Mouse (Mus musculus) kidney, adult 8-10 months (tissue): Measurements from ENCODE around the gene Pnn.
"Not testable (repeated sequence)": the region's sequence is repeated elsewhere in the genome, so short reads cannot be mapped to it uniquely, and the experiment has no call there.

Source experiments
- DNase-seq, 2 experiments: peaks; one replicate each; pipeline ENCODE4 v3.0.0; 2022

Pnn gene

GRCm38 (mm10) chr12:59066448-59067077 is at the start of gene Pnn:
TSS of gene Pnn (plus strand) at chr12:59066884.
- DNase-seq, result peak; percentile 97 to 98

DNA sequence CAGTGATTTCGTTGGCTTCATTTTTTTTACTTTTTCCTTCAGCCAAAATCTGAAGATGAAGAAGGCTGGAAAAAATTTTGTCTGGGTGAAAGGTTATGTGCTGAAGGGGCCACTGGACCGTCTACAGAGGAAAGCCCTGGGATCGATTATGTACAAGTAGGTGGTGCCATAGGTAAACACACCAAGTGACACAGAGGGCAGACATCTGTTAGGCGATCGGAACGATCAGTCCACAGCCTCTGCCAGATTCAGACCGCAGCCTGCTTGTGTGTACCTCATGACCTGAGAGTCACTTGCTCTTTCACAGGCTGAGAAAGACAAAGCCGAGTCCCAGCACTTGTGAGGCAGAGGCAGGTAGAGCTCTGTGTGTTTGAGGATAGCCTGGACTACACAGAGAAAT is 48.7 kb upstream of the Pnn start:
- no peak for DNase-seq

DNA sequence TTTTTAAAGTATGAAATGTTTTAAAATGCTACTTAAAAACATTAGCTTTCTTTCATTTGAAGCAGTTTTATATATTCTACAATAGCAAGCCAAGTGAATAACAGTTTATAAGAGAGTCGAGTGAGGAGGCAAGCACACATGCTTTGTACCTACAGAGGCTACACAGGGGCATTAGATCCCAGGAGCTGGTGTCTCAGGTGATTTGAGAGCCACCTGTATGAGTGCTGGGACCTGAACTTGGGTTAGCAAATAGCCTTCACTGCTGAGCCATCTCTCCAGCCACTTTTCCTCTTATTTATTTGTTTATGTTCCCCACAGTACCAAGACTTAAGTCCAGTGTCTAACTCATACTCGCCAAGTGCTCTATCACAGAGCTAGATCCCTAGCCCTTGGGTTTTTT is 46.8 kb upstream of the Pnn start:
- DNase-seq, result no peak

DNA sequence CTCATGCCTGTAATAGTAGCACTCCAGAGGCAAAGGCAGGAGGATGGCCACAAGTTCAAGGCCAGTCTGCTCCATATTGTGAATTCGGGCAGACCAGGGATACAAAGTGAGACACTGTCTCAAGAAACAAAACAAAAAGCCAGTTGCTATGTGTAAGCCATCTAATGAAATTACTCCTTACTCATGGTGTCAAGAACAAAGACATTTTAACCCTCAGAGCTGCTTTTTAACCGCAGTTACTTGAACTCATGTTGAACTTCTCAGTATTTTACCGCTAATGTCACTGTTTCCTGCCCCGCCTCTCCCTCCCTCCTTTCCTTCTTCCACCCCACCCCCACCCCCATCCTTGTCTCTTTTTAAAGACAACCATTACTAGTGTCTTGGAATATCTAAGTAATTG is 45.4 kb upstream of the Pnn start:
- no peak for DNase-seq

DNA sequence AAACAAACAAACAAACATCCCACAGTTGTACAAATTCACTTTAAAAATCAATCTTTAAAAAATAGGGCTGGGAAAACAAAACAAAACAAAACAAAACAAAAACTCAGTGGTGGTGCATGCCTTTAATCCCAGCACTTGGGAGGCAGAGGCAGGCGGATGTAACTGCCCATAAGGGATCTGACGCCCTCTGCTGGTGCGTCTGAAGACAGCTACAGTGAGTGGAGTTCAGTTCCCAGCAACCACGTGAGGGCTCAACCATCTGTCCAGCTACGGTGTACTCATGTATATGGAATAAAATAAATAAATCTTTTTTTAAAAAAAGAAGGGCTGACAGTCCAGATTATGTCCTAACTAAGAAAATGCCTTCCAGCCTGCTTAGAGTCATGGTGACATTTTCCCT is 34.6 kb upstream of the Pnn start:
- peak in 1 of 2 experiments; percentile 9 for DNase-seq

- DNase-seq, result no peak
These were observed 27.3 kb upstream of the Pnn start for GRCm38 (mm10) chr12:59039162-59039970.

DNA sequence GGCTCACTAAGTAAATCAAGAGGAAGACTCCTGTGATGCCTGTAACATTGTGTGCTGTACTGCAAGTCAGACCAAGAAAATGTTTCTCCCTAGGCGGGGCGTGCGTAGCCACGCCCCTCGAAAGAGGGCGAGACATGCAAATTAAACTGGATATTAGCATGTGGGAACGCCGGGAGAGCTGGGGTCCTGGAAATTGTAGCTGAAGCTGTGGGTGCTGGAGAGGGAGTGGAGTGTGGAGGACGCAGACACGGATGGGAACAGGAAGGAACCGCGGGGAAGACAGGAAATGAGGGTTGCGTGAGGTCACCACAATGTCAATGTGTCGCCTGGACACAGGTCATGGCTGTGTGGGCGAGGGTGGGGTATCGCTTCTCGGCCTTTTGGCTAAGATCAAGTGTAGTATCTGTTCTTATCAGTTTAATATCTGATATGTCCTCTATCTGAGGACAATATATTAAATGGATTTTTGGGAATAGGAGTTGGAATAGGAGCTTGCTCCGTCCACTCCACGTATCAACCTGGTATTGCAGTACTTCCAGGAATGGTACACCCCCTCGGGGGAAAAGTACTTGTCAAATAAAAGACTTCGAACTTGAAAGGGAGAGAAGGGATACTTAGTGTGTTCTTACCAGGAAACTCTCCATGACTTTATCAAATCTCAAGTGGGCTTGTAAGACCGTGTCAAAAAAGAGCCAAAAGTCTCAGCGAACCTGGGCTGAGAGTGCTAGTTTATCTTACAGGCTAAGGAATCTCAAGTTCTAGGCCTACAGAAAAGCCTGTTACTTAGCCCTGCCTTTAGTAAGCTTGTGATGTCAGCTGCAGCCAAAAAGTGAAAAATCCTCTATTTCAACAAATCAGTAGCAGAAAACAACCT is 26.5 kb upstream of the Pnn start:
- DNase-seq, result peak; percentile 38 to 41

- DNase-seq, result no peak
These were observed 25.8 kb upstream of the Pnn start for GRCm38 (mm10) chr12:59040851-59041250.

GRCm38 (mm10) chr12:59052470-59052869 is 14.2 kb upstream of the Pnn start:
- DNase-seq, result no peak

- DNase-seq, result no peak
These were observed 13.5 kb upstream of the Pnn start for GRCm38 (mm10) chr12:59053166-59053565.

DNA sequence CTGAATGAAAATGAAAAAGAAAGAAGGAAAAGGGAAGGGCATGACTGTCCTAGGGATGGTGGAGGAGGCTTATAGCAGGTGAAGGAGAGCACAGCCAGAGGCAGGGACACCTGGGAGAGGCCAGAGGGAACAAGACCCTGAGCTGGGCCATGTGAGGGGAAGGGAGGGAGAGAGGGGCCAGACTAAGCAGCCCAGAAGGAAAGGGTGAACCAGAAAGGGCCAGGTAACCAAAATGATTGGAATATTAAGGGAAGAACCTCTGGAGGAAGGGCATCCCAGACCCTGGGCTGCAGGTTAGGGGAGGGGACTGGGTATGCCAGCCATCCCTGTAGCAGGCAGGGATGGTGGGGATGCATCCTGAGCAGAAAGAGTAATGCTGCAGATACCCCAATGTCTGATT is 12.7 kb upstream of the Pnn start:
- DNase-seq, result no peak

DNA sequence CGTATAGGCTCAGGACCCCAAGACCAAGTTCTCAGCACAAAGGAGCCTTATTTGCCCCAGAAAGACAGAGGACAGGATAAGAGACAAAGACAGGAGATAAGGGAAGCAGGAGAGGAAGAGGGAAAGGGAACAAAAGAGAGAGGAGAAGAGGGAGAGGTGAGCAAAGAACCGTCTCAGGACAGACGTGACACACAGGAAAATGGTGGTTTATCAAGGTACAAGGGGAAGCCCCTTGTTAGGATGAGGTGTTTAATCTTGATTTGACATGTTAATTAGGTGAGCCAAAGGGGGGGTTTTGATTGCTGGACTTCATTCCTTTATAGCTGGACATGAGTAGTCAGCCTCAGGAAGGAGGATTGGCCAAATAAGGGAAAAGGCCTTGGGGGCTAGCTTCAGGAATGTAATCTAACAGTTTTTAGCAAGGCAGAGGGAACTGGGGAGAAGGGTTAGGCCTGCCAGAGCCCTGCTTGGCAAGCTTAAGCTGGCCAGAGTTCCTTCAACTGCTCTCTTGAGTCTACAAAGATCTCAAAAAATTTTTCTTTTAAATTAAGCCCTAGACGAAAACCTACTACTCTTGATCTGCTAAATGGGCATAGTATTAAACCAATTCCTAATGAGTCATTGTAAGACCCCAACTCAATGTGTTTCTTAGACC is 11.4 kb upstream of the Pnn start:
- no peak for DNase-seq

DNA sequence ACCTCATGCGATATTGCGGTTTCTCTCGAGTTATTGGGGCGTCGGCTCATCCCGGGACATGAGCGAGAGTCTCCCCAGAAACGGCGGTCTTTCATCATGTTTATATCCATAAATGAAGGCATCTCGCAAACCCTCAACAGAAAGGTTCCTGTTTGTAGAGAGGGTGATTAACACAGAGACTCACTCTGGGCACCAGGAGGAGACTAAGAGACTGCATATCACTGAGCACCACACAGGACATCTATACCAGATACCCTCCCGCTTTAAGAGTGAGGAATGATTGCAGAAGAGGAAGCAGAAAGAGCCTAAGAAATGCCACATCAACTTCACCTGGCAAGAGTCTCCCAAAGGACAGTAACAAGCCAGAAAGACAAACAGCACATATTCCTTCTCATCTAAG is 10.5 kb upstream of the Pnn start:
- no peak for DNase-seq

DNA sequence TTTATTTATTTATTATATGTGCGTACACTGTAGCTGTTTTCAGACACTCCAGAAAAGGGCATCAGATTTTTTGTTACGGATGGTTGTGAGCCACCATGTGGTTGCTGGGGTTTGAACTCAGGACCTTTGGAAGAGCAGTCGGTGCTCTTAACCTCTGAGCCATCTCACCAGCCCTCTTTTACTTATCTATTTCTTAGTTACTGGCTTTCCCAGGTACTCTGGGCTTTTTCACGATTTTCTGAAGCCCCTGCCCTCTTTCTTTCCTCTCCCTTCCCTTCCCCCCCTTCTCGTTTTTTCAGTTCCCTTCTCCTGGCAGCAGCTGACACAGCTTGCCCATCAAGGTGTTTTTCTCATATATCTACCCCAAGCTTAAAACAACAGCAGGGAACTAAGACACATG is 8.4 kb upstream of the Pnn start:
- not testable (repeated sequence) for DNase-seq

GRCm38 (mm10) chr12:59060322-59060721 is 6.4 kb upstream of the Pnn start:
- no peak for DNase-seq

GRCm38 (mm10) chr12:59060993-59061595 is 5.6 kb upstream of the Pnn start, which contains the start of gene Trappc6b:
TSS of gene Trappc6b (minus strand) at chr12:59061472.
- DNase-seq, result peak; percentile 69 to 71

DNA sequence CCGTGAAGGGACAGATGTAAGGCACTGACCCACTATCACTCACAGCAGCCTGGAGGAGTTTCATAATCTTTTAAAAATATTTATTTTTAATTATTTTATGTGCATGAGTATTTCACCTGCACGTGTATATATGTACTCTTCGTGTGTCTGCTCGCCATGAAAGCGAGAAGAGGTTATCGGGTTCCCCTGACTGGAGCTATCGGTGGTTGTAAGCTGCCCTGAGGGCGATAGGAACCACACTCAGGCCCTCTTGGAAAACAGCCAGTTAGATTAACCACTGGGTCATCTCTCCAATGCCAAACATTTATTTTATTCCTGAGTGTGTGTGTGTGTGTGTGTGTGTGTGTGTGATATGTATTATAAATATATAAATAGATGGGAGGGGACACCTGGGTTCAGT is 1.8 kb upstream of the Pnn start:
- no peak for DNase-seq

DNA sequence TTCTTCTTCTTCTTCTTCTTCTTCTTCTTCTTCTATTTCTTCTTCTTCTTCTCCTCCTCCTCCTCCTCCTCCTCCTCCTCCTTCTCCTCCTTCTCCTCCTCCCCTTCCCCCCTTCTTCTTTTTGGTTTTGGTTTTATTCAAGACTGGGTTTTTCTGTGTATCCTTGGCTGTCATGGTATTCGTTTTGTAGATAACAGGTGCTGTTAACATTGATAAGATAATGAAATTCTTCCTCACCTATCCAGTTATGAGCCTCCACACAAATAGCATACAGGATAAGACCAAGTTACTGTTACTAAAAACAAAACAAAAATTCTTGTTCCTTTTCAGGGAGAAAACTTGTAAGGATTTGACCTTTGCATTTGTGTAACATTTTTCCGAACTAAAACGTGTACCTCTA is 908 bp upstream of the Pnn start:
- no peak for DNase-seq

- no peak for DNase-seq
These were observed 411 bp downstream of the Pnn start for GRCm38 (mm10) chr12:59067095-59067494.

DNA sequence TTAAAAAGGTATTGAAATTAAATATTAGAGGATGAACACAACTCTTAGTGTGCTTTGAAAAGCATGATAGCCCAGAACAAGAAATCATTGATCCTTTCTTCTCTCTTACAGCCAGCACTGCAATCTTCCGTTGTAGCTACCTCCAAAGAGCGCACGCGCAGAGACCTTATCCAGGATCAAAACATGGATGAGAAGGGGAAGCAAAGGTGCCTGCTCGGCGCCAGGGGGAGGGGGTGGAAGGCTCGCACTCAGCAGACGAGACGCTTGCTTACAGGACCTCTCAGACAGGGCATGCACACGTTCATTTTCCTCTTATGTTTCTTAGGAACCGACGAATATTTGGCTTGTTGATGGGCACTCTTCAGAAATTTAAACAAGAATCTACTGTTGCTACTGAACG is 2.1 kb downstream of the Pnn start:
- no peak for DNase-seq

DNA sequence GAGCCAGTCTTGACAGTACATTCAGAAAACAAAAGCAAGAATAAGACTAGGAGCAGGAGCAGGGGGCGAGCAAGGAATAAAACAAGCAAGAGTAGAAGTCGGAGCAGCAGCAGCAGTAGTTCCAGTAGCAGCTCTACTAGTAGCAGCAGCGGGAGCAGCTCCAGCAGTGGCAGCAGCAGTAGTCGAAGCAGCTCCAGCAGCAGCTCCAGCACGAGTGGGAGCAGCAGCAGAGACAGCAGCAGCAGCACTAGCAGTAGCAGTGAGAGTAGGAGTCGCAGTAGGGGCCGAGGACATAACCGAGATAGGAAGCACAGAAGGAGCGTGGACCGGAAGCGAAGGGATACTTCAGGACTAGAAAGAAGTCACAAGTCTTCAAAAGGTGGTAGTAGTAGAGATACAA is 5.6 kb downstream of the Pnn start:
- DNase-seq, result no peak

GRCm38 (mm10) chr12:59074052-59074451 is 7.4 kb downstream of the Pnn start:
- DNase-seq, result no peak

DNA sequence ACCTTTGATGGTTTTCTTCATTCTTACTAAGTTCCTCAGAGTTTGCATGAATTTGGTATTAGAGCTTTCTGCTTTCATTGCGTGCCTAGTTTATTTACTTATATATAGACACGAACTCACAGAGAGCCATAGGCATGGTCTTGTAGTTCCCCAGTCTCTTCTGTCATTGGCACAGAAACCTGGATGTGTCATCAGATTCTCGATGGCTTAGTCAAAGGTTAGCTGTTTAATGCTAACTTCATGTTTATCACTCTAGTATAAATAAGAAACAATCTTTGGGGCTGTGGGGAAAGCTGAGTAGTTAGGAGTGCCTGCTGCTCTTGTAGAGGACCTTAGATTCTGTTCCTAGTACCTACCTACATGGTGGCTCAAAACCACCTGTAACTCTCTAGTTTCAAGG is 10.3 kb downstream of the Pnn start:
- DNase-seq, result no peak
